Mouse (Mus musculus): ENCODE data around the gene Nav2.

GRCm38 (mm10) chr7:49119016-49119415 is 210.5 kb downstream of the Nav2 start:
- no peak for TF ChIP-seq POLR2A (IDR thresholded peaks at IDR 0.05; ENCODE audit: borderline replicate concordance, insufficient read depth, low read length)
- no peak for TF ChIP-seq CTCF (IDR thresholded peaks at IDR 0.05; ENCODE audit: borderline replicate concordance, insufficient read depth, low read depth, low read length)

All from cerebellum, adult 2 months (tissue).